ENCODE assay signal across 15 mouse cellular contexts in the genomic region with DNA sequence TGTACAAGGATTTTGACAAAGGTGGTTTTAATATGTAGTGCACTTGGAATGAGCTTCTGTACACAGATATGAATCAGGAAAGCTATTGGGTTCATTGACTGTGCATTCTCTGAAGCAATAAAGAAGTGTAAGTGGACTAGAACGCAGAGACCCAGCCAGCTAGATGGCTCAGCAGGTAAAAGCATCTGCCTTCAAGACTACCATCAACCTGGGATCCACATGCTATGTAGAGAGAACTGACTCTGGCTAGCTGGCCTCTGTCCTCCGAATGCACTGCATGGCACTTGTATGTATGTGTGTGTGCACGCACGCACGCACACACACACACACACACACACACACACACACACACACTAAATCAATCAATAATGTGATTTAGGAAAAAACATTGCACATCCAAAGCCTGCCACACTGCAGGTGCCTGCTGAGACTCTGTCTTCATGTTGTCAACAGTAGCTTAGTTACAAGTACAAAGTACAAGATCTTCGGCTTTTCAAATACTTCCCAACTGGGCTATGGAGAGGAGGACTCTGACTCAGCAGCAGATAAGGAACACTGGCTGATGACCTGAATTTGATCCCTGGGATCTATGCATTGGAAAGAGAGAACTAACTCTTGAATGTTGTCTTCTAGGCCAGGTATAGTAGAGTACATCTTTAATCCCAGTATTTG. TPM values are rescaled to one million over a fixed set of nuclear protein-coding genes. Genes with fewer than 3 reads are reported as not detected.
DNase-seq lines count a peak whose midpoint lies in the region; ATAC-seq lines count a peak whose summit lies in the region.
"Had no signal": no experiment of that assay in that cellular context is flagged by ENCODE, and none has a peak within 500 bp of the region (broad histone marks: within the 10 kb centered on the region; RNA-seq: fewer than 3 reads in every experiment).

No protein-coding gene starts in this region.

- 87% methylated on average over 6 of the region's 6 CpGs for WGBS in embryonic facial prominence, embryonic 12.5 days
- WGBS in embryonic facial prominence, embryonic 10.5 days = 94% methylated on average over 6 of the region's 6 CpGs
- WGBS in kidney, embryonic 16.5 days = 88% methylated on average over 6 of the region's 6 CpGs
- 76% methylated on average over 6 of the region's 6 CpGs for whole genome bisulfite sequencing in liver, embryonic 13.5 days (ENCODE audit: insufficient replicate concordance)

- no peak overlapping the region for H3K9ac ChIP-seq in embryonic facial prominence, embryonic 12.5 days
- no peak overlapping the region for H3K9ac ChIP-seq in kidney, embryonic 16.5 days (replicated peaks; ENCODE audit: low read length)
- no peak overlapping the region for H3K9ac ChIP-seq in liver, embryonic 13.5 days
- H3K9ac ChIP-seq: forebrain, embryonic 15.5 days; lung, embryonic 15.5 days had no signal

- H3K4me1 ChIP-seq in embryonic facial prominence, embryonic 12.5 days = peaks cover 19% of the 10 kb centered on the region
- H3K4me1 ChIP-seq in embryonic facial prominence, embryonic 10.5 days = peaks cover 26% of the 10 kb centered on the region
- H3K4me1 ChIP-seq in kidney, embryonic 16.5 days (ENCODE audit: insufficient read depth, low read length) = peaks cover 26% of the 10 kb centered on the region
- peaks cover 43% of the 10 kb centered on the region for H3K4me1 ChIP-seq in liver, embryonic 13.5 days (replicated peaks)

- intact Hi-C loops in left cerebral cortex, postnatal 36 days (cut with DNase I) = no loop called here

- no peak for ATAC-seq in embryonic facial prominence, embryonic 12.5 days (ENCODE audit: insufficient number of reproducible peaks, insufficient read depth, low FRiP score, low TSS enrichment)
- peak; percentile 49; the same call in 1 of the 2 replicates for ATAC-seq in kidney, embryonic 16.5 days (ENCODE audit: low FRiP score, low TSS enrichment)
- ATAC-seq in liver, embryonic 13.5 days (ENCODE audit: low read depth) = peak; percentile 34
- ATAC-seq: forebrain, embryonic 15.5 days had no signal

- no peaks in the 10 kb centered on the region for H3K27me3 ChIP-seq in embryonic facial prominence, embryonic 12.5 days
- no peaks in the 10 kb centered on the region for H3K27me3 ChIP-seq in embryonic facial prominence, embryonic 10.5 days (replicated peaks; ENCODE audit: low read depth, poor library complexity, severe bottlenecking)
- no peaks in the 10 kb centered on the region for H3K27me3 ChIP-seq in kidney, embryonic 16.5 days (ENCODE audit: insufficient read depth, low read length)
- H3K27me3 ChIP-seq in liver, embryonic 13.5 days = no peaks in the 10 kb centered on the region
- H3K27me3 ChIP-seq: CH12.LX; forebrain, embryonic 15.5 days; lung, embryonic 15.5 days had no signal

- H3K27ac ChIP-seq in embryonic facial prominence, embryonic 12.5 days = peak overlapping the region; percentile 65
- no peak overlapping the region for H3K27ac ChIP-seq in embryonic facial prominence, embryonic 10.5 days (replicated peaks)
- H3K27ac ChIP-seq in kidney, embryonic 16.5 days (ENCODE audit: low read length) = peak overlapping the region; percentile 41; the same call in 1 of the 2 replicates
- H3K27ac ChIP-seq in liver, embryonic 13.5 days = 0 out of 2 replicates have a peak overlapping the region, but pooled peaks have one; percentile 1
- H3K27ac ChIP-seq: forebrain, embryonic 15.5 days; heart, adult 2 months; lung, embryonic 15.5 days had no signal

- no peak overlapping the region for H3K4me2 ChIP-seq in embryonic facial prominence, embryonic 12.5 days (replicated peaks)
- H3K4me2 ChIP-seq in kidney, embryonic 16.5 days (replicated peaks; ENCODE audit: low read depth, low read length) = no peak overlapping the region
- H3K4me2 ChIP-seq in liver, embryonic 13.5 days = no peak overlapping the region
- H3K4me2 ChIP-seq: forebrain, embryonic 15.5 days; lung, embryonic 15.5 days had no signal

- H3K9me3 ChIP-seq in embryonic facial prominence, embryonic 12.5 days = no peaks in the 10 kb centered on the region
- no peaks in the 10 kb centered on the region for H3K9me3 ChIP-seq in embryonic facial prominence, embryonic 10.5 days
- no peaks in the 10 kb centered on the region for H3K9me3 ChIP-seq in kidney, embryonic 16.5 days (ENCODE audit: low read length)
- H3K9me3 ChIP-seq in liver, embryonic 13.5 days (replicated peaks) = no peaks in the 10 kb centered on the region
- H3K9me3 ChIP-seq: forebrain, embryonic 15.5 days; lung, embryonic 15.5 days had no signal

- no peak overlapping the region for H3K4me3 ChIP-seq in embryonic facial prominence, embryonic 12.5 days
- no peak overlapping the region for H3K4me3 ChIP-seq in embryonic facial prominence, embryonic 10.5 days
- no peak overlapping the region for H3K4me3 ChIP-seq in kidney, embryonic 16.5 days (ENCODE audit: low read length)
- no peak overlapping the region for H3K4me3 ChIP-seq in liver, embryonic 13.5 days (replicated peaks)
- H3K4me3 ChIP-seq: forebrain, embryonic 15.5 days; heart, adult 2 months; lung, embryonic 15.5 days had no signal

- DNase-seq in embryonic facial prominence, embryonic 10.5 days (ENCODE audit: low spot score) = no peak
- no peak for DNase-seq in kidney, postnatal 10 days
- no peak for DNase-seq in liver, embryonic 13.5 days
- peak; percentile 73 for DNase-seq in yolk sac, embryonic 10.5 days (ENCODE audit: low spot score)
- DNase-seq in left cerebral cortex, postnatal 36 days (ENCODE audit: low spot score in 2 of 2) = no peak
- DNase-seq in urinary bladder, postnatal 4 days (ENCODE audit: low spot score in 2 of 2) = no peak
- DNase-seq: cerebellum, adult 11-12 months; heart, adult 2 months; heart, postnatal 36 days; layer of hippocampus, adult 9-11 months had no signal

- H3K36me3 ChIP-seq in embryonic facial prominence, embryonic 12.5 days = no peaks in the 10 kb centered on the region; the same call in 1 of the 2 replicates
- no peaks in the 10 kb centered on the region; the same call in 1 of the 2 replicates for H3K36me3 ChIP-seq in embryonic facial prominence, embryonic 10.5 days (replicated peaks)
- no peaks in the 10 kb centered on the region for H3K36me3 ChIP-seq in kidney, embryonic 16.5 days (ENCODE audit: insufficient read depth, low read length)
- no peaks in the 10 kb centered on the region for H3K36me3 ChIP-seq in liver, embryonic 13.5 days
- H3K36me3 ChIP-seq: forebrain, embryonic 15.5 days; lung, embryonic 15.5 days had no signal

RNA-seq across cellular contexts. Expression of a gene that starts 57.1 kb away (rescaled TPM):
- polyA plus RNA-seq in embryonic facial prominence, embryonic 12.5 days (2016; fragmentation: Nextera tagmentation; extraction: Ambion mirVana) = 71.3 and 80.1 TPM in 2 replicates
- polyA plus RNA-seq in embryonic facial prominence, embryonic 10.5 days (2016; fragmentation: Nextera tagmentation; extraction: Ambion mirVana) = 75.3 and 76.9 TPM in 2 replicates
- 66.9 and 68.9 TPM in 2 replicates for polyA plus RNA-seq in kidney, embryonic 16.5 days (2015; fragmentation: Nextera tagmentation; extraction: Ambion mirVana)
- 7.5 and 7.7 TPM in 2 replicates for polyA plus RNA-seq in liver, embryonic 13.5 days (2015; fragmentation: Nextera tagmentation; extraction: Ambion mirVana)
- 100 to 1,000 TPM; 100 to 103 TPM for total RNA-seq in left cerebral cortex, postnatal 36 days (2021)
